Mouse (Mus musculus): ENCODE results near the gene Cdc42ep1. TPM values are rescaled to one million over a fixed set of nuclear protein-coding genes. Genes with fewer than 3 reads are reported as not detected.

The Cdc42ep1 gene
- polyA plus RNA-seq, 1 experiment, result 18.5 TPM

GRCm38 (mm10) chr15:78828315-78828714, 14.1 kb upstream of the Cdc42ep1 start:
- no peak for DNase-seq (ENCODE audit: extremely low spot score in 1 of 2, low spot score in 1 of 2)

- DNase-seq (ENCODE audit: extremely low spot score in 1 of 2, low spot score in 1 of 2), result no peak
These were observed 12.8 kb upstream of the Cdc42ep1 start for GRCm38 (mm10) chr15:78829636-78830035.

GRCm38 (mm10) chr15:78830742-78831719, 11.4 kb upstream of the Cdc42ep1 start:
- no peak for DNase-seq (ENCODE audit: extremely low spot score in 1 of 2, low spot score in 1 of 2)

- DNase-seq (ENCODE audit: extremely low spot score in 1 of 2, low spot score in 1 of 2), result no peak
These were observed 10.4 kb upstream of the Cdc42ep1 start for GRCm38 (mm10) chr15:78831720-78832657.

GRCm38 (mm10) chr15:78832701-78833123, 9.7 kb upstream of the Cdc42ep1 start:
- DNase-seq (ENCODE audit: extremely low spot score in 1 of 2, low spot score in 1 of 2), result peak; percentile 60 to 74

- DNase-seq (ENCODE audit: extremely low spot score in 1 of 2, low spot score in 1 of 2), result no peak
These were observed 8.8 kb upstream of the Cdc42ep1 start for GRCm38 (mm10) chr15:78833582-78833981.

GRCm38 (mm10) chr15:78834233-78835005, 8.0 kb upstream of the Cdc42ep1 start:
- DNase-seq (ENCODE audit: extremely low spot score in 1 of 2, low spot score in 1 of 2), result no peak

- DNase-seq (ENCODE audit: extremely low spot score in 1 of 2, low spot score in 1 of 2), result no peak
These were observed 7.0 kb upstream of the Cdc42ep1 start for GRCm38 (mm10) chr15:78835200-78836085.

- DNase-seq (ENCODE audit: extremely low spot score in 1 of 2, low spot score in 1 of 2), result no peak
These were observed 6.3 kb upstream of the Cdc42ep1 start for GRCm38 (mm10) chr15:78836086-78836621.

- no peak for DNase-seq (ENCODE audit: extremely low spot score in 1 of 2, low spot score in 1 of 2)
These were observed 2.7 kb upstream of the Cdc42ep1 start for GRCm38 (mm10) chr15:78839744-78840143.

GRCm38 (mm10) chr15:78840241-78840640, 2.2 kb upstream of the Cdc42ep1 start:
- DNase-seq (ENCODE audit: extremely low spot score in 1 of 2, low spot score in 1 of 2), result no peak

- no peak for DNase-seq (ENCODE audit: extremely low spot score in 1 of 2, low spot score in 1 of 2)
These were observed 1.7 kb upstream of the Cdc42ep1 start for GRCm38 (mm10) chr15:78840751-78841150.

GRCm38 (mm10) chr15:78841161-78841790, 1.1 kb upstream of the Cdc42ep1 start:
- DNase-seq (ENCODE audit: extremely low spot score in 1 of 2, low spot score in 1 of 2), result no peak

- DNase-seq (ENCODE audit: extremely low spot score in 1 of 2, low spot score in 1 of 2), result no peak
These were observed 1.4 kb downstream of the Cdc42ep1 start for GRCm38 (mm10) chr15:78843581-78844469.

- no peak for DNase-seq (ENCODE audit: extremely low spot score in 1 of 2, low spot score in 1 of 2)
These were observed 2.4 kb downstream of the Cdc42ep1 start for GRCm38 (mm10) chr15:78844791-78845190.

- DNase-seq (ENCODE audit: extremely low spot score in 1 of 2, low spot score in 1 of 2), result no peak
These were observed 2.9 kb downstream of the Cdc42ep1 start for GRCm38 (mm10) chr15:78845321-78845720.

GRCm38 (mm10) chr15:78845867-78846266, 3.4 kb downstream of the Cdc42ep1 start:
- no peak for DNase-seq (ENCODE audit: extremely low spot score in 1 of 2, low spot score in 1 of 2)

- no peak for DNase-seq (ENCODE audit: extremely low spot score in 1 of 2, low spot score in 1 of 2)
These were observed 3.9 kb downstream of the Cdc42ep1 start for GRCm38 (mm10) chr15:78846352-78846751.

All from frontal cortex, adult 2 months (tissue).